In the genomic region with DNA sequence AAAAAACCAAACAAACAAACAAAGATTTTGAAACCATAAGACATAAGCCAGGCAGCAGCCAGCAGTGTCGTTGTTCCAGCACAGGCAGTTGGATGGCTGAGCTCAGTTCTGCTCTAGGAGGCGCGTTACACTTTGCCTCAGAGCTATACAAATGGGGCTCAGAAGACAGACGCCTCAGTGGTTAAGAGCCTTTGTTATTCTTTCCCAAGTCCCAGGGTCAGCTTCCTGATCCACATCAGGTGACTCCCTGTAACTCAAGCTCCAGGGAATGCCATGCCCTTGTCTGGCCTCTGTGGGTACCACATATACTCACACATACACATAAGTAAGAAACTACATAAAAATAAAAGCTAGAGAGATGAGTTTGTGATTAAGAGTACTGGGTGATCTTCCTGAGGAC, we compare ENCODE assay signal across 22 mouse cellular contexts. TPM values are rescaled to one million over a fixed set of nuclear protein-coding genes. Genes with fewer than 3 reads are reported as not detected.
DNase-seq lines count a peak whose midpoint lies in the region; ATAC-seq lines count a peak whose summit lies in the region.
"Had no signal": no experiment of that assay in that cellular context is flagged by ENCODE, and none has a peak within 500 bp of the region (broad histone marks: within the 10 kb centered on the region; RNA-seq: fewer than 3 reads in every experiment).

No protein-coding gene starts in this region.

- H3K9me3 ChIP-seq in midbrain, embryonic 11.5 days (ENCODE audit: control insufficient read depth, low read length), result peaks cover 5% of the 10 kb centered on the region; the same call in 1 of the 2 replicates
- H3K9me3 ChIP-seq in midbrain, embryonic 15.5 days, result no peaks in the 10 kb centered on the region
- no peaks in the 10 kb centered on the region; the same call in 1 of the 2 replicates for H3K9me3 ChIP-seq in intestine, embryonic 15.5 days
- H3K9me3 ChIP-seq: embryonic facial prominence, embryonic 10.5 days; embryonic facial prominence, embryonic 12.5 days; forebrain, embryonic 13.5 days; forebrain, embryonic 15.5 days had no signal

- no peak for ATAC-seq in midbrain, embryonic 11.5 days (ENCODE audit: low FRiP score)
- no peak for ATAC-seq in midbrain, embryonic 15.5 days (replicated peaks)
- no peak for ATAC-seq in intestine, embryonic 15.5 days
- ATAC-seq: activated CD4-positive, CD25-positive, alpha-beta regulatory T cell, adult 4 months; CD4-positive, CD25-positive, alpha-beta regulatory T cell, adult 4 months; forebrain, embryonic 13.5 days; forebrain, embryonic 15.5 days; forebrain, postnatal 0 days; Patski had no signal

- H3K9ac ChIP-seq in midbrain, embryonic 11.5 days (ENCODE audit: low read length), result no peak overlapping the region
- no peak overlapping the region for H3K9ac ChIP-seq in midbrain, embryonic 15.5 days
- no peak overlapping the region for H3K9ac ChIP-seq in intestine, embryonic 15.5 days
- H3K9ac ChIP-seq: embryonic facial prominence, embryonic 12.5 days; forebrain, embryonic 15.5 days; forebrain, postnatal 0 days had no signal

- H3K4me2 ChIP-seq in midbrain, embryonic 11.5 days, result no peak overlapping the region
- H3K4me2 ChIP-seq in midbrain, embryonic 15.5 days, result no peak overlapping the region
- H3K4me2 ChIP-seq in intestine, embryonic 15.5 days (replicated peaks), result no peak overlapping the region
- H3K4me2 ChIP-seq: embryonic facial prominence, embryonic 12.5 days; forebrain, embryonic 13.5 days; forebrain, embryonic 15.5 days had no signal

- no peaks in the 10 kb centered on the region for H3K27me3 ChIP-seq in midbrain, embryonic 11.5 days (ENCODE audit: control insufficient read depth, insufficient read depth, low read length)
- H3K27me3 ChIP-seq in midbrain, embryonic 15.5 days (replicated peaks), result no peaks in the 10 kb centered on the region
- H3K27me3 ChIP-seq in intestine, embryonic 15.5 days (replicated peaks), result no peaks in the 10 kb centered on the region
- H3K27me3 ChIP-seq: CH12.LX; embryonic facial prominence, embryonic 12.5 days; forebrain, embryonic 13.5 days; forebrain, embryonic 15.5 days; Patski had no signal

- peaks cover 9% of the 10 kb centered on the region; the same call in 1 of the 2 replicates for H3K36me3 ChIP-seq in midbrain, embryonic 11.5 days (ENCODE audit: control insufficient read depth, insufficient read depth, low read length)
- peaks cover 28% of the 10 kb centered on the region; the same call in 1 of the 2 replicates for H3K36me3 ChIP-seq in midbrain, embryonic 15.5 days (replicated peaks)
- peaks cover 18% of the 10 kb centered on the region; the same call in 1 of the 2 replicates for H3K36me3 ChIP-seq in intestine, embryonic 15.5 days

- 98% methylated on average over 4 of the region's 4 CpGs for WGBS in midbrain, embryonic 11.5 days
- 96% methylated on average over 4 of the region's 4 CpGs for WGBS in midbrain, embryonic 15.5 days
- WGBS in intestine, embryonic 15.5 days, result 94% methylated on average over 4 of the region's 4 CpGs

- DNase-seq in midbrain, embryonic 11.5 days (ENCODE audit: low spot score, missing footprints), result peak; percentile 45
- DNase-seq in R1 (ENCODE audit: low read depth, low spot score), result peak; percentile 59
- no peak for DNase-seq in spleen, postnatal 14 days (ENCODE audit: low spot score in 2 of 2)
- DNase-seq: adrenal gland, adult 8-10 months; adrenal gland, postnatal 36 days; B cell, adult 2 months; cerebellum, adult 11-12 months; cerebellum, adult 2 months; cerebellum, adult 9-10 months; cerebellum, postnatal 10 days; cerebellum, postnatal 25 days; forebrain, postnatal 0 days had no signal

- no peak overlapping the region for H3K27ac ChIP-seq in midbrain, embryonic 11.5 days (ENCODE audit: low read depth, low read length)
- no peak overlapping the region for H3K27ac ChIP-seq in midbrain, embryonic 15.5 days
- H3K27ac ChIP-seq in intestine, embryonic 15.5 days, result no peak overlapping the region
- H3K27ac ChIP-seq: embryonic facial prominence, embryonic 10.5 days; embryonic facial prominence, embryonic 12.5 days; forebrain, embryonic 13.5 days; forebrain, embryonic 15.5 days had no signal

- H3K4me3 ChIP-seq in midbrain, embryonic 11.5 days (ENCODE audit: low read depth, low read length), result no peak overlapping the region
- H3K4me3 ChIP-seq in midbrain, embryonic 15.5 days, result no peak overlapping the region
- no peak overlapping the region for H3K4me3 ChIP-seq in intestine, embryonic 15.5 days (replicated peaks)
- H3K4me3 ChIP-seq: embryonic facial prominence, embryonic 10.5 days; embryonic facial prominence, embryonic 12.5 days; forebrain, embryonic 13.5 days; forebrain, embryonic 15.5 days had no signal

- H3K4me1 ChIP-seq in midbrain, embryonic 11.5 days (ENCODE audit: control insufficient read depth, insufficient read depth, low read length), result no peaks in the 10 kb centered on the region
- H3K4me1 ChIP-seq in midbrain, embryonic 15.5 days, result no peaks in the 10 kb centered on the region
- no peaks in the 10 kb centered on the region for H3K4me1 ChIP-seq in intestine, embryonic 15.5 days (replicated peaks)
- H3K4me1 ChIP-seq: embryonic facial prominence, embryonic 10.5 days; embryonic facial prominence, embryonic 12.5 days; forebrain, embryonic 13.5 days; forebrain, embryonic 15.5 days had no signal

RNA-seq across cellular contexts. Expression of a gene that starts 12.1 kb away (rescaled TPM):
- 0.42 and 0.59 TPM in 2 replicates for polyA plus RNA-seq in midbrain, embryonic 11.5 days (2014; fragmentation: Nextera tagmentation; extraction: Ambion mirVana)
- 2.0 and 2.4 TPM in 2 replicates for polyA plus RNA-seq in midbrain, embryonic 15.5 days (2015; fragmentation: Nextera tagmentation; extraction: Ambion mirVana)
- 3.6 and 3.9 TPM in 2 replicates for polyA plus RNA-seq in intestine, embryonic 15.5 days (2015; fragmentation: Nextera tagmentation; extraction: Ambion mirVana)
- polyA plus RNA-seq: activated CD4-positive, CD25-positive, alpha-beta regulatory T cell, adult 4 months; Patski had no signal

RNA-seq across cellular contexts. Expression of a gene that starts 16.9 kb away (rescaled TPM):
- polyA plus RNA-seq in midbrain, embryonic 11.5 days (2014; fragmentation: Nextera tagmentation; extraction: Ambion mirVana), result 67.2 and 70.5 TPM in 2 replicates
- 45.2 and 47.7 TPM in 2 replicates for polyA plus RNA-seq in midbrain, embryonic 15.5 days (2015; fragmentation: Nextera tagmentation; extraction: Ambion mirVana)
- 37.7 and 39.8 TPM in 2 replicates for polyA plus RNA-seq in intestine, embryonic 15.5 days (2015; fragmentation: Nextera tagmentation; extraction: Ambion mirVana)

RNA-seq across cellular contexts. Expression of a gene that starts 29.7 kb away (rescaled TPM):
- polyA plus RNA-seq in midbrain, embryonic 11.5 days (2014; fragmentation: Nextera tagmentation; extraction: Ambion mirVana), result 37.0 and 39.6 TPM in 2 replicates
- 45.7 and 47.4 TPM in 2 replicates for polyA plus RNA-seq in midbrain, embryonic 15.5 days (2015; fragmentation: Nextera tagmentation; extraction: Ambion mirVana)
- polyA plus RNA-seq in intestine, embryonic 15.5 days (2015; fragmentation: Nextera tagmentation; extraction: Ambion mirVana), result 27.8 and 31.3 TPM in 2 replicates

RNA-seq across cellular contexts. Expression of a gene that starts 38.3 kb away (rescaled TPM):
- polyA plus RNA-seq in midbrain, embryonic 11.5 days (2014; fragmentation: Nextera tagmentation; extraction: Ambion mirVana), result 78.0 and 83.3 TPM in 2 replicates
- polyA plus RNA-seq in midbrain, embryonic 15.5 days (2015; fragmentation: Nextera tagmentation; extraction: Ambion mirVana), result 71.2 and 84.6 TPM in 2 replicates
- 74.5 and 82.9 TPM in 2 replicates for polyA plus RNA-seq in intestine, embryonic 15.5 days (2015; fragmentation: Nextera tagmentation; extraction: Ambion mirVana)

Comparison
In these comparisons a context has a peak if more than half of its experiments do, and no peak if none do; other contexts are left out.
1. DNase-seq: peak in midbrain, embryonic 11.5 days (single experiment) and R1 (single experiment); none in spleen, postnatal 14 days (0 of 2).